Mouse (Mus musculus) thymus, adult 2 months (tissue): Measurements from ENCODE around the gene Cd300ld5.

Experiments
- CTCF ChIP-seq: fragments of 200-500 bp; IDR thresholded peaks from 2 replicates; pipeline ENCODE4 v1.5.1; 2012; ENCODE audit warnings: mild to moderate bottlenecking, control low read depth, low read length, moderate library complexity, borderline replicate concordance; ENCODE audit not compliant: control insufficient read depth, poor library complexity, insufficient read depth; ENCODE audit errors: extremely low read depth
- POLR2A ChIP-seq: fragments of 200-500 bp; IDR thresholded peaks from 2 replicates; pipeline ENCODE4 v1.6.1; 2012; ENCODE audit warnings: mild to moderate bottlenecking, low read length, control low read depth, moderate library complexity; ENCODE audit not compliant: control insufficient read depth, poor library complexity, insufficient read depth; ENCODE audit errors: extremely low read depth

GRCm38 (mm10) chr11:115082196-115082595 is 44.6 kb upstream of the Cd300ld5 start:
- TF ChIP-seq POLR2A (no peak), CTCF (no peak)
